Mouse (Mus musculus) brown adipose tissue, adult 24 weeks (tissue): ENCODE results near the gene Gpr108. TPM values are rescaled to one million over a fixed set of nuclear protein-coding genes. Genes with fewer than 3 reads are reported as not detected.

Experiments
- H3K27ac ChIP-seq: fragments of 200-500 bp; replicated peaks from 2 replicates; pipeline ENCODE4 v1.5.1; 2012; ENCODE audit warnings: low read depth, mild to moderate bottlenecking, low read length
- H3K4me1 ChIP-seq: fragments of 200-500 bp; 2 replicates; pipeline ENCODE4 v1.6.1; 2012; ENCODE audit warnings: low read length, mixed read lengths; ENCODE audit not compliant: control insufficient read depth, insufficient read depth, insufficient read length
- H3K4me3 ChIP-seq: fragments of 200-500 bp; 2 replicates; pipeline ENCODE4 v1.5.1; 2012; ENCODE audit warnings: low read depth, mild to moderate bottlenecking, low read length, moderate library complexity; ENCODE audit not compliant: insufficient read depth
- polyA plus RNA-seq: library from polyadenylated mRNA; stranded (reverse); fragments of >200 nt; gene quantifications from 2 replicates; pipeline ENCODE4 v1.2.4, GENCODE M21; 2012; ENCODE audit not compliant: missing spikeins, insufficient read depth, insufficient read length

Gpr108 gene
- polyA plus RNA-seq, 1 experiment, result 36.4 TPM

GRCm38 (mm10) chr17:57259742-57260141 is 11.5 kb upstream of the Gpr108 start:
- Histone ChIP-seq H3K27ac (0 out of 2 replicates have a peak overlapping the region, but pooled peaks have one; percentile 16), H3K4me3 (no peak overlapping the region), H3K4me1 (peaks cover 3% of the 10 kb centered on the region; the same call in 1 of the 2 replicates)

- Histone ChIP-seq H3K4me1 (no peaks in the 10 kb centered on the region; the same call in 1 of the 2 replicates), H3K4me3 (no peak overlapping the region)
These were observed 9.9 kb upstream of the Gpr108 start for GRCm38 (mm10) chr17:57258191-57258590.

GRCm38 (mm10) chr17:57256921-57257485 is 8.8 kb upstream of the Gpr108 start:
- no peak overlapping the region for H3K27ac ChIP-seq
- H3K4me1 ChIP-seq, result no peaks in the 10 kb centered on the region; the same call in 1 of the 2 replicates
- no peak overlapping the region for H3K4me3 ChIP-seq

More at GRCm38 (mm10) chr17:57258191-57258590, 9.9 kb upstream of the Gpr108 start:
- no peak overlapping the region for H3K27ac ChIP-seq

DNA sequence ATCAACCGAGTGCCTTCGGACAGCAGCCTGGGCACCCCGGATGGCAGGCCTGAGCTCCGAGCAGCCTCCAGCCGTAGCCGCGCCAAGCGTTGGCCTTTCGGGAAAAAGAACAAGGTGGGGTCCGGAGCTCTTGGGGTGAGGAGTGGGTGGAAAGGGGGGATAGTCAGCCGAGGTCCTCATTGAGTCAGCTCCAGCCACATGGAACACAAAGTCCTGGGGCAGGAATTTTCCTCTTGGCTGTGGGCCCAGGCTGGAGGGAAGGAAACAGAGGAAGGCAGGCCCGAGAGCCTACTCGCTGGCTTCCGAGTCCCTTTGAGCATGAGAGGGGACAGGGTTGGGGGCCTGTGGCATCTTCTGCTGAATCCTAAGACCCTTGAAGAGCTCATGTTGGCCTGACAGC is 7.1 kb upstream of the Gpr108 start:
- no peak overlapping the region for H3K27ac ChIP-seq
- no peaks in the 10 kb centered on the region; the same call in 1 of the 2 replicates for H3K4me1 ChIP-seq
- H3K4me3 ChIP-seq, result no peak overlapping the region

- H3K4me1 ChIP-seq, result peaks cover 3% of the 10 kb centered on the region; the same call in 1 of the 2 replicates
- H3K27ac ChIP-seq, result no peak overlapping the region
- no peak overlapping the region for H3K4me3 ChIP-seq
These were observed 5.1 kb upstream of the Gpr108 start for GRCm38 (mm10) chr17:57253306-57253705.

GRCm38 (mm10) chr17:57251431-57251830 is 3.2 kb upstream of the Gpr108 start:
- Histone ChIP-seq H3K27ac (no peak overlapping the region), H3K4me1 (peaks cover 3% of the 10 kb centered on the region; the same call in 1 of the 2 replicates), H3K4me3 (no peak overlapping the region)

DNA sequence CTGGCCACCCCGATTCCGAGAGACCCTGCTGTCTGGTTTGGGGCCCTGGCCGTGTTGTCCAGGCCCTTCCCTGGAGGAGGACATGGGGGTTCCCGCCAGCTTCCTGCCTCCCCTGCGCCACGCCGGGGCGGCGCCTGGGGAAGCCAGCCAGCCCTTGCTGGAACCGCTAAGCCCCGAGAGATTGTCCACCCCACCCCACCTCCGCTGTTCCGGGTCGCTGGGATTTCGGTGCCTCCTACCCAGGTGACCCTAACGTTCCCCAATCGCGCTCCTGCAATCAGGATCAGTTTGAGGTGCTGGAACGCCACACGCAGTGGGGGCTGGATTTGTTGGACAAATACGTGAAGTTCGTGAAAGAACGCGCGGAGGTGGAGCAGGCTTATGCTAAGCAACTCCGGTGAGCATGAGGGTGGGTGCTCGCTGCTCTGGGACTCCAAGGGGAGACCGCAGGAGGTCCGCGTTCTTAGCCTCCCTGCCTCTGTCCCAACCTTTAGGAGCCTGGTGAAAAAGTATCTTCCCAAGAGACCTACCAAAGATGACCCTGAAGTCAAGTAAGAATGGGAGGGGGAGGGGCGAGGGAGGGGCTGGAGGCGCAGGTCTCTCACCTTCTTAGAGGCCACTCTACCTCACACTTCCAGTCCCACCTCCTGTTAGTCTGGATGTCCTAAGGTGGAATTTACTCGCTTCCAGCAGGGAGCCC is 2.4 kb upstream of the Gpr108 start:
- H3K27ac ChIP-seq, result peak overlapping the region; percentile 89
- H3K4me1 ChIP-seq, result peaks cover 3% of the 10 kb centered on the region; the same call in 1 of the 2 replicates
- H3K4me3 ChIP-seq, result peak overlapping the region; percentile 97

GRCm38 (mm10) chr17:57249186-57250181 is 1.2 kb upstream of the Gpr108 start, which contains the start of gene Trip10:
Trip10 (plus strand) TSS chr17:57249455.
- Histone ChIP-seq H3K27ac (peak within 1 kb of the TSS; percentile 89), H3K4me1 (0 out of 2 replicates have a peak, but pooled peaks cover 3% of the 10 kb centered on the region), H3K4me3 (peak within 1 kb of the TSS; percentile 97)

DNA sequence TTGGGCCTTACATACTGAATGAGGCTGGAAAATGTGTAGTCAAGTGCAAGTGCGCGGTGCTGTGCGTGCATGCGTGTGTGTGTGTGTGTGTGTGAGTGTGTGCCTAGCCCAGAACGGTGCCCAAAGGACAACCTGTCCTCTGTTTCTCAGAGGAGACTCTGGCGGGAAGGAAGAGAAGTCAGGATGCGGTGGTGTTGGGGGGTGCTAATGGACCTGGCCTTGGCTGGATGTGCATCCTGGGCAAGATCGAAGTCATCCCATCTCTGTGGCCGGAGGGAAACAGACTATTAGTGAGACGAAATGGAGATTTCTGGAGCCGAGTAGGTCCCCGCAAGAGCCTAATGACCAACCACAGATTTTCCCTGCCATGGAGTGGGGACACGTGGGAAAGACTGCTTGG is 525 bp upstream of the Gpr108 start:
- Histone ChIP-seq H3K4me3 (peak overlapping the region; percentile 97), H3K4me1 (0 out of 2 replicates have a peak, but pooled peaks cover 3% of the 10 kb centered on the region), H3K27ac (peak overlapping the region; percentile 65)

GRCm38 (mm10) chr17:57247393-57248200 is 649 bp downstream of the Gpr108 start:
- peak overlapping the region; percentile 65 for H3K27ac ChIP-seq
- H3K4me1 ChIP-seq, result 0 out of 2 replicates have a peak, but pooled peaks cover 3% of the 10 kb centered on the region
- peak overlapping the region; percentile 97 for H3K4me3 ChIP-seq

GRCm38 (mm10) chr17:57246663-57247392 is 1.4 kb downstream of the Gpr108 start:
- H3K4me3 ChIP-seq, result peak overlapping the region; percentile 73
- no peak overlapping the region for H3K27ac ChIP-seq
- 0 out of 2 replicates have a peak, but pooled peaks cover 3% of the 10 kb centered on the region for H3K4me1 ChIP-seq

GRCm38 (mm10) chr17:57245311-57245929 is 2.8 kb downstream of the Gpr108 start:
- Histone ChIP-seq H3K27ac (no peak overlapping the region), H3K4me1 (0 out of 2 replicates have a peak, but pooled peaks cover 3% of the 10 kb centered on the region), H3K4me3 (no peak overlapping the region)

DNA sequence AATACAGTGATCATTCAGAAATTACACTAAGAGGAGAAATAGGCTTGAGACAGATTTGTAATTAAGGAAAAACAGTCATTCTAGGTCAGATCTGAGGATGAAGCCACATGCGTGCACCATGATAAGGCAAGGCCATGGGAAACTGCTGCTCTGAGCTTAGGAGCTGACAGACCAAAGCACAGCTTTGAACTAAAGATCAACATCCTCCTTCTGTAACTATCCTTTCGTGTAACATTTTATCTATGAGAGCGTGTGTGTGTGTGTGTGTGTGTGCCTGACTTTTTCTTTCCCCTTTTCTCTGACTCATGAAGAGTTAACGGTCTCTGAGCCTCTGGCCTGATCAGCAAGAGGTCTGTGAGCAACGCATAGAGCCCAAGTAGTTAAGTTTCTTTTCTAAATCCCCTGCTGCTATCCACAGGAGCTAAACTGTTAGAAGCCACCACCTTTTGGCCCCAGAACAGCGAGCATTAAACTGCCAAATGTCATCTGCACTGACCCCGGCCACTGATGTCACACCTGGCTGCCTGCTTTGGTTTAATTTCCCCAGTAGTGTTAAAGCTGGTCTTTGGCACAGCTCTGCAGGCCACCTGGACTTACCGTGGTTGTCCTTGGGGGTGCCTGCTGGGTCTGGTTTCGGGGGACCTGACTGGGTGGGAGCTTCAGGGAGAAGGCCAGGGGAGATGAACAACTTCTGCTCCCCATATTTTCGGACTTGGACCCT is 4.4 kb downstream of the Gpr108 start:
- H3K4me1 ChIP-seq, result 0 out of 2 replicates have a peak, but pooled peaks cover 2% of the 10 kb centered on the region
- no peak overlapping the region for H3K4me3 ChIP-seq
- H3K27ac ChIP-seq, result no peak overlapping the region
